Mouse (Mus musculus) heart, adult 18-20 months (tissue): Measurements from ENCODE around the gene Ms4a4d. TPM values are rescaled to one million over a fixed set of nuclear protein-coding genes. Genes with fewer than 3 reads are reported as not detected.
"Not testable (repeated sequence)": the region's sequence is repeated elsewhere in the genome, so short reads cannot be mapped to it uniquely, and the experiment has no call there.

Source experiments
- DNase-seq, 2 experiments: peaks; one replicate each; pipeline ENCODE4 v3.0.0; 2021 to 2022; ENCODE audit warnings: mixed read lengths in 1 of 2
- long read RNA-seq, 2 experiments: library from polyadenylated mRNA; stranded (forward); transcript quantifications; one replicate each; pipeline ENCODE4 v2.0.0; 2021
- total RNA-seq, 2 experiments: library from RNA; stranded (reverse); gene quantifications; 2 replicates each; pipeline ENCODE4 v1.2.3; 2021

Ms4a4d gene
- total RNA-seq: 1 to 10 TPM; 5.4 to 6.7 TPM
- long read RNA-seq, experiment 1, partial matches to known transcripts: 2 of 4 reads
- long read RNA-seq, experiment 1, other reads (novel, unspliced or antisense): 0 of 4 reads
- long read RNA-seq, experiment 2, partial matches to known transcripts: 1 of 5 reads
- long read RNA-seq, experiment 2, other reads (novel, unspliced or antisense): 3 of 5 reads

GRCm38 (mm10) chr19:11536593-11536992 is at the start of gene Ms4a4d:
Gene Ms4a4d, plus strand, starts transcription at chr19:11536801.
- peak; percentile 81 to 86 for DNase-seq

GRCm38 (mm10) chr19:11491406-11492189 is 45.0 kb upstream of the Ms4a4d start:
- no peak for DNase-seq

GRCm38 (mm10) chr19:11492671-11493070 is 43.9 kb upstream of the Ms4a4d start:
- no peak for DNase-seq

- DNase-seq: no peak
Measured at GRCm38 (mm10) chr19:11494519-11494918, 42.1 kb upstream of the Ms4a4d start.

GRCm38 (mm10) chr19:11496361-11496760 is 40.2 kb upstream of the Ms4a4d start:
- no peak for DNase-seq

- not testable (repeated sequence) for DNase-seq
Measured at GRCm38 (mm10) chr19:11497300-11497699, 39.3 kb upstream of the Ms4a4d start.

- DNase-seq: no peak
Measured at GRCm38 (mm10) chr19:11500796-11501195, 35.8 kb upstream of the Ms4a4d start.

GRCm38 (mm10) chr19:11501326-11501725 is 35.3 kb upstream of the Ms4a4d start:
- DNase-seq: no peak

GRCm38 (mm10) chr19:11504857-11505256 is 31.7 kb upstream of the Ms4a4d start:
- DNase-seq: no peak

- DNase-seq: peak; percentile 32 to 64
Measured at GRCm38 (mm10) chr19:11513458-11513857, 23.1 kb upstream of the Ms4a4d start.

- no peak for DNase-seq
Measured at GRCm38 (mm10) chr19:11516246-11516645, 20.4 kb upstream of the Ms4a4d start, which contains the start of gene Ms4a6b. Gene Ms4a6b, plus strand, starts transcription at chr19:11516512.

- DNase-seq: peak in 1 of 2 experiments; percentile 10
Measured at GRCm38 (mm10) chr19:11516845-11517244, 19.8 kb upstream of the Ms4a4d start.

- peak; percentile 35 to 72 for DNase-seq
Measured at GRCm38 (mm10) chr19:11517373-11517772, 19.2 kb upstream of the Ms4a4d start.

- peak in 1 of 2 experiments; percentile 31 for DNase-seq
Measured at GRCm38 (mm10) chr19:11518356-11518755, 18.2 kb upstream of the Ms4a4d start.

GRCm38 (mm10) chr19:11520146-11520545 is 16.5 kb upstream of the Ms4a4d start:
- DNase-seq: no peak

GRCm38 (mm10) chr19:11533421-11533820 is 3.2 kb upstream of the Ms4a4d start:
- DNase-seq: no peak

- DNase-seq: peak; percentile 79 to 82
Measured at GRCm38 (mm10) chr19:11533888-11534445, 2.6 kb upstream of the Ms4a4d start.

- DNase-seq: peak; percentile 48 to 53
Measured at GRCm38 (mm10) chr19:11537336-11537735, 735 bp downstream of the Ms4a4d start.

- DNase-seq: peak in 1 of 2 experiments; percentile 24
Measured at GRCm38 (mm10) chr19:11540166-11540821, 3.7 kb downstream of the Ms4a4d start.

GRCm38 (mm10) chr19:11544383-11544782 is 7.8 kb downstream of the Ms4a4d start:
- DNase-seq: not testable (repeated sequence)

- no peak for DNase-seq
Measured at GRCm38 (mm10) chr19:11547911-11548310, 11.3 kb downstream of the Ms4a4d start.

- DNase-seq: no peak
Measured at GRCm38 (mm10) chr19:11554726-11555125, 18.1 kb downstream of the Ms4a4d start.

- peak; percentile 28 to 65 for DNase-seq
Measured at GRCm38 (mm10) chr19:11559560-11559959, 23.0 kb downstream of the Ms4a4d start.
